Mouse (Mus musculus) layer of hippocampus, postnatal 10 days (tissue): ENCODE results near the gene Stox1. TPM values are rescaled to one million over a fixed set of nuclear protein-coding genes. Genes with fewer than 3 reads are reported as not detected.

Source experiments
- DNase-seq, 2 experiments: peaks; one replicate each; pipeline ENCODE4 v3.0.0; 2021; ENCODE audit warnings: low spot score in 2 of 2
- microRNA-seq, 2 experiments: library from miRNA; unstranded; fragments of <30 nt; microRNA quantifications; one replicate each; pipeline ENCODE4 v1.2.0; 2021
- total RNA-seq, 2 experiments: library from RNA; stranded (reverse); gene quantifications; 2 replicates each; pipeline ENCODE4 v1.2.3; 2021

The Stox1 gene
- total RNA-seq, 2 experiments from 2014 or later: 3.2 to 3.5 TPM

- no peak for DNase-seq
These were observed 57.9 kb downstream of the Stox1 start for GRCm38 (mm10) chr10:62668043-62668442.

DNA sequence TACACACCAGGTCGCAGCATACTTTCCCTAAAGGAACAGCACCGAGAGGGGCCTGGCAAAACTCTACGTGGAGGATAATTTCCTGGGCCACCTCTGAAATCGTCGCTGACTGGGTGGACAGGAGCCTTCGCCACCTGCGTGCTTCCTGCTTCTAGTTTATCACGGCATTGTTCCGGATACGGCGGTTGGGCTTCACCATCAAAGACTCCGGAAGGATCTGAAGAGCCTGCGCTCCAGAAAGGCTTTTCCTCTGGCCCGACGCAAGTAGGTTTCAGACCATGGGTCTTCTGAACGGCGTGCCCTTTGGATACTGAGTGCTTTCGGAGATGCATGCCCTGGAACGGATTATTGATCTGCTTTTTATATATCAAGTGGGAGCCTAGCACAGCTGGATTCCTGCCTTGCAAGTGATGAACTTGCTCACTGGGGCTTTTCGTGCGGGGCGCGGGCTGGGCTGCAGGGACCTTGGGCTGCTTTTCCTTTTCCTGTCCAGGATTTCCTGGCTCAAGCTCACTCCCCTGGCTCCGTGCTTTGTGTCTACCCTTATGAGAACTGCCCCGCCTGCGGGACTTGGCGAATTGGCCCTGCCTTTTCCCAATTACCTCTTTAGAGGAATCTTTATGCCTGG is 60.9 kb downstream of the Stox1 start:
- no peak for DNase-seq

GRCm38 (mm10) chr10:62664171-62664570 is 61.8 kb downstream of the Stox1 start:
- no peak for DNase-seq

DNA sequence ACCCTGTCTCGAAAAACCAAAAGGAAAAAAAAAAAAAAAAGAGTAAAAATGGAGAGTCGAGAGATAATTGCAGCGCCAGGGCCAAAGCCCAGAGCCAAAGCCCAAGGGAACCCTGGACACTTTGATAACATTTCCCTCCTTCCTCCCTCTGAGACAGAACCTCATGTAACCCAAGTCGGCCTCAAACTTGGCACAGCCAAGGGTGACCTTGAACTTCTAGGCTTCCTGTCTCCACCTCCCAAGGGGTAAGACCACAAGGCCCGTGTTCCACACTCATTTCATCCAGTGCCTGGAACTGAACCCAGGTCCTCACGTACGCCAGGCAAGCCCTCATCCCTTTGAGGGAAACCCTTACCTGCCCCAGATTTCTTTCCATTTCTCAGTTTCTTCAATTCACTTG is 69.2 kb downstream of the Stox1 start:
- DNase-seq: no peak

DNA sequence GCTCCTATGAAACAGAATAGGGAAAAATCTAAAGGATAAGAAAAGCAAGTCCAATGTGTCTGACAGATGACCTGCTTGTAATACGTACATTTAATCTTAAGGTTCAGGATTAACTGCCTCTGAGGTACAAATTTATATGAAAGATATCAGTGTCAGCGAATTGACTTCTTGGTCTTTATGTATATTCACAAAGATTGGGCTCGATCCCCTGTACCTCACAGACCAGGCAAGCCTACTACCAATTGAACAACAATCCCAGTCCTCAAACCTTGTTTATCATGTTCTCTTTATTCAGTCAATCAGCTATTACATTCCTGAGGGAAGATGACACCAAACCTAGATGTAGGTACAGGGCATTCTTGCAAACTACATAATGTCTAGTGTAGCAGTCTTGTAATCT is 74.0 kb downstream of the Stox1 start:
- DNase-seq: no peak

DNA sequence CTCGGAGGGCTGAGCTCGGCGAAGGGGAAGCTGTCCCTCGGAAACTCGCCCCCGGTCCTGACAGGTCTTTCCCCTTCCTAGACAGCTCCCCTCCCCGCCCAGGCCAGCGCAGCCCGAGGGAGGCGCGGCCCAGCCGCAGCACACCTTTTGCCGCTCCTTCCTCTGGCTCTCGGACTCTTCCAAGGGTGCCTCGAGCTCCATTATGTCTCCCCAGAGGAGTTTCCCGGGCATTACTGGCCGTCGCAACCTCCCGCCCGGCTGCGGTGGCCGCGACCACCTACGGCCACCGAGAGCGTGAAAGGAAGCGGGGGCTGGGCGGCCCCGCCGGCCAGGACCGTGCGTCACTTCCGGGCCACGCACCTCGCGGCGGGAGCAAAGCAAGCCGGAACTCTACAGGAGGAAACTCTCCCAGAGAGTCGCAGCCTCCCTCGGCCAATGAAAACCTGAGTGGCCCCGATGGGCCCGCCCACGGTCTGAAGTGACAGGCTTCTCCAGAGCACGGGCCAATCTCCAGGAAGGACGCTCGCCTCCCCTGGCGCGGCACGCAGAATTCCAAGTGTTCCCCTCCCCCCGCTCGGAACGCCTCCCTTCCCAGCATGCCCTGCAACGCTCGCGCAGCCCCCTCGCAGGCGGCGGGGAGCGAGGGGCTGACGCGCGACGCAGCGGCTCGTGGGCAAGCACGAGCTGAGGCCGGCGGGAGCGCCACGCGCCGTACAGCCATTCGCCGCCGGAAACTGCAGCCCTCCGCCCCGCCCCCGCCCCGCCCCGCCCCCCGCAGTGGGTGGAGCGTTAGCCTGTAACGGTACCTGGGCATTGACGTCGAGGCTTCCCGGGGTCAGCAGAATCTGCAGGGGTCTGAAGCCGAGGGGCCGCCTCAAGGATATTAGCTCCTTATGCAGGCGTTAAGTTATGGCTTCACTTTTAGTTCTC is 74.8 kb downstream of the Stox1 start, which contains the start of gene Ddx50:
TSS of gene Ddx50 (minus strand) at position 338 of the 930 bp plus-strand sequence.
- DNase-seq: peak; percentile 100

- no peak for DNase-seq
These were observed 75.6 kb downstream of the Stox1 start for GRCm38 (mm10) chr10:62650358-62650782.

Small RNA genes lying within 50 kb of the gene (microRNA-seq; reads per million reads assigned to microRNA genes)
- 0 reads per million in 2 experiments for gene Mir7215

Other genes starting within 250 kb of the Stox1 start
- 10 to 100 TPM; 37.2 to 41.1 TPM for gene Vps26a, start 239.3 kb downstream of the Stox1 start, total RNA-seq
- gene Srgn, start 198.7 kb downstream of the Stox1 start, total RNA-seq: 10 to 100 TPM in 1 of 2 experiments, 1 to 10 TPM in 1; 9.3 to 10.3 TPM
- gene Kif1bp, start 147.7 kb downstream of the Stox1 start, total RNA-seq: 100 to 1,000 TPM; 140 to 141 TPM
- 10 to 100 TPM; 34.9 to 35.0 TPM for gene Ddx21, start 123.8 kb downstream of the Stox1 start, total RNA-seq
- 10 to 100 TPM; 78.5 to 86.4 TPM for gene Ddx50, start 74.9 kb downstream of the Stox1 start, total RNA-seq
- 10 to 100 TPM; 55.2 to 71.8 TPM for gene Ccar1, start 66.2 kb upstream of the Stox1 start, total RNA-seq
- gene Tet1, start 182.9 kb upstream of the Stox1 start, total RNA-seq: 10 to 100 TPM; 54.0 to 56.4 TPM
- gene Slc25a16, start 194.5 kb upstream of the Stox1 start, total RNA-seq: 10 to 100 TPM; 37.2 to 37.9 TPM
- gene Dna2, start 220.9 kb upstream of the Stox1 start, total RNA-seq: 1 to 10 TPM; 2.2 to 2.9 TPM